Mouse (Mus musculus) MN1 (cell line): Measurements from ENCODE around the gene Nrip2.
A peak's percentile ranks its signal among the peaks of the same experiment; 100 is the strongest.
"Not testable (repeated sequence)": the region's sequence is repeated elsewhere in the genome, so short reads cannot be mapped to it uniquely, and the experiment has no call there.

Experiments
- DNase-seq: peaks from one replicate; pipeline ENCODE4 v3.0.0-alpha.2; 2016; ENCODE audit warnings: low spot score

Gene Nrip2

GRCm38 (mm10) chr6:128398996-128399395 is at the start of gene Nrip2:
Nrip2 (plus strand) TSS chr6:128399296.
- no peak for DNase-seq

GRCm38 (mm10) chr6:128349711-128350110 is 49.4 kb upstream of the Nrip2 start:
- no peak for DNase-seq

GRCm38 (mm10) chr6:128354140-128354539 is 45.0 kb upstream of the Nrip2 start:
- DNase-seq: no peak

- DNase-seq: peak; percentile 71
These were observed 43.9 kb upstream of the Nrip2 start for GRCm38 (mm10) chr6:128355201-128355681.

- DNase-seq: peak; percentile 94
These were observed 43.2 kb upstream of the Nrip2 start, which contains the start of gene Tulp3 for GRCm38 (mm10) chr6:128355726-128356416. Tulp3 (minus strand) TSS chr6:128355851.

GRCm38 (mm10) chr6:128358999-128359398 is 40.1 kb upstream of the Nrip2 start:
- peak; percentile 80 for DNase-seq

- DNase-seq: no peak
These were observed 37.2 kb upstream of the Nrip2 start for GRCm38 (mm10) chr6:128361901-128362300.

- peak; percentile 86 for DNase-seq
These were observed 36.6 kb upstream of the Nrip2 start, which contains the start of the genes Rhno1 and Foxm1 for GRCm38 (mm10) chr6:128362381-128363006. Rhno1 (minus strand) TSS chr6:128362911. Foxm1 (plus strand) TSS chr6:128362967.

GRCm38 (mm10) chr6:128363007-128363825 is 35.9 kb upstream of the Nrip2 start:
- peak; percentile 50 for DNase-seq

GRCm38 (mm10) chr6:128364721-128365120 is 34.4 kb upstream of the Nrip2 start:
- no peak for DNase-seq

GRCm38 (mm10) chr6:128366466-128366865 is 32.6 kb upstream of the Nrip2 start:
- no peak for DNase-seq

GRCm38 (mm10) chr6:128370040-128370439 is 29.1 kb upstream of the Nrip2 start:
- DNase-seq: no peak

GRCm38 (mm10) chr6:128375192-128375591 is 23.9 kb upstream of the Nrip2 start, which contains the start of the genes Tex52 and Gm44596:
Tex52 (plus strand) TSS chr6:128375456.
Gm44596 (plus strand) TSS chr6:128375503.
- peak; percentile 74 for DNase-seq

GRCm38 (mm10) chr6:128376371-128377085 is 22.6 kb upstream of the Nrip2 start:
- no peak for DNase-seq

GRCm38 (mm10) chr6:128379636-128380035 is 19.5 kb upstream of the Nrip2 start:
- no peak for DNase-seq

GRCm38 (mm10) chr6:128380594-128381167 is 18.4 kb upstream of the Nrip2 start:
- not testable (repeated sequence) for DNase-seq

GRCm38 (mm10) chr6:128381254-128381653 is 17.8 kb upstream of the Nrip2 start:
- no peak for DNase-seq

- no peak for DNase-seq
These were observed 15.3 kb upstream of the Nrip2 start for GRCm38 (mm10) chr6:128383752-128384151.

- DNase-seq: no peak
These were observed 14.1 kb upstream of the Nrip2 start for GRCm38 (mm10) chr6:128385026-128385425.

- DNase-seq: no peak
These were observed 9.9 kb upstream of the Nrip2 start for GRCm38 (mm10) chr6:128389185-128389584.

- DNase-seq: no peak
These were observed 8.4 kb upstream of the Nrip2 start for GRCm38 (mm10) chr6:128390683-128391082.
